Comparison of ENCODE assay signal across 8 mouse cellular contexts in the genomic region with DNA sequence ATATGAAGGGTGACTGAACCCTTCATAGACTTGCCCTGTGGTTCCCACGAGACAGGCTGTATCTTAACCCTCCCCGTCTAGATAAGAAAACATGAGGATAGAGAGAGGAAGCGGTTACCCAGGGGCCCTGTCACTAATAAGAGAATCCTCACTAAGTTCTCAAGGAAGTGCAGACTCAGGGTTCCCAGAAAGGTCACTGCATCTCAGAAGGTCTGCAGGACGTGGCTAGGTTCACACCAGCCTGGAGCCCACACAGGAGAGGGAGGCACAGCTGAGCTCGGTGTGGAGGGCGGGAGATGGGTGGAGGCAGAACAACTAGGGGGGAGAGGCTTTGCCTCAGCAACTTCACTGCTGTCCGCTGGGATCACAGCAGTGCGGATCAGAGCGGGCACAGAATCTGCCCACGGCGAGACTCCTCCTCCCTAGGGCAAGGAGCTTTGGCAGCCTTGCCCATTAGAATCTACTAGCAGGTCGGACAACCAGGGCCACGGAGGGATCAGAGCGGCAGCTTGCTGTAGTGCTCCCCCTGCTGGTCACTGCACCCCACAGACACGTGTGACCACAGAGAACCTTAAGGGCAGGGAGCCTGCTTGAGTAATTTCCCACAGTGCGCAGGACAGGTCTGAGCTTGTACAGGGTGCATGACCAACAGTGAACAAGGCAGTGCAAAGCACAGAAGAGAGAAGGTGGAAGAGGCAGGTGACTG. TPM values are rescaled to one million over a fixed set of nuclear protein-coding genes. Genes with fewer than 3 reads are reported as not detected.
A peak's percentile ranks its signal among the peaks of the same experiment; 100 is the strongest.
DNase-seq lines count a peak whose midpoint lies in the region.

No protein-coding gene starts in this region.

- intact Hi-C loops in heart, postnatal 10 days (cut with DNase I) = loop anchor here (1.0 to 5.0 kb wide), 2 partner anchors 57 to 437 kb away; no protein-coding TSS in a partner anchor

- peak; percentile 68 for DNase-seq in MEL-GATA-1-ER (ENCODE audit: extremely low read depth, low read depth)
- DNase-seq in c-Kit-positive CD71-positive TER-119-negative erythroid progenitor cells, embryonic 14.5 days (ENCODE audit: low read depth) = peak; percentile 72
- DNase-seq in fibroblast of lung, adult 2 months (ENCODE audit: low read depth) = peak; percentile 79
- peak; percentile 88 to 90 for DNase-seq in heart, postnatal 10 days
- DNase-seq in kidney, postnatal 4 days = peak; percentile 92 to 94
- DNase-seq in lung, postnatal 36 days = peak; percentile 89
- DNase-seq in retina, adult 2 months (ENCODE audit: low read depth, low spot score) = peak; percentile 87
- peak; percentile 60 for DNase-seq in urinary bladder, adult 2 months (ENCODE audit: low spot score)

RNA-seq across cellular contexts. Expression of a gene that starts 20.2 kb away (rescaled TPM):
- 10 to 100 TPM; 53.6 to 56.7 TPM for total RNA-seq in heart, postnatal 10 days (2021)
- polyA plus RNA-seq in urinary bladder, adult 2 months (2012; rRNA removed) = 20.0 and 21.4 TPM in 2 replicates

Comparison
In these comparisons a context has a peak if more than half of its experiments do, and no peak if none do; other contexts are left out.
1. Peak in every context shown above with its lines: DNase-seq.